Mouse (Mus musculus): ENCODE measurements around the gene Lhfpl1.

- TF ChIP-seq CTCF (IDR thresholded peaks at IDR 0.05) = no peak
- no peak for TF ChIP-seq POLR2A (IDR thresholded peaks at IDR 0.05; ENCODE audit: insufficient read depth, low read depth, low read length)
- TF ChIP-seq EP300 (IDR thresholded peaks at IDR 0.05; ENCODE audit: insufficient read depth, low read depth, low read length) = no peak
Measured at GRCm38 (mm10) chrX:145308555-145308954, 40.3 kb downstream of the Lhfpl1 start.
